Comparison of ENCODE assay signal across 8 mouse cellular contexts in genomic region chr10:42842358-42842757, GRCm38 (mm10). TPM values are rescaled to one million over a fixed set of nuclear protein-coding genes. Genes with fewer than 3 reads are reported as not detected.
DNase-seq lines count a peak whose midpoint lies in the region; ATAC-seq and TF ChIP-seq lines count a peak whose summit lies in the region.

No protein-coding gene starts in this region.

- no peak for TF ChIP-seq EP300 in MEL (IDR thresholded peaks at IDR 0.05; ENCODE audit: low read depth in 1 of 2, low read length in 2 of 2)

- no peaks in the 10 kb centered on the region for H3K4me1 ChIP-seq in MEL (ENCODE audit: control insufficient read depth in 1 of 2, insufficient read depth in 2 of 2, low read length in 2 of 2)
- no peaks in the 10 kb centered on the region for H3K4me1 ChIP-seq in forebrain, embryonic 14.5 days (ENCODE audit: control insufficient read depth, insufficient read depth, low read length)

- WGBS in forebrain, embryonic 14.5 days = 13% methylated on average over 9 of the region's 9 CpGs

- peak; percentile 65 for DNase-seq in MEL (ENCODE audit: low read depth, low spot score)
- peak; percentile 25 for DNase-seq in cerebellum, adult 11 months
- peak; percentile 79 for DNase-seq in forebrain, embryonic 14.5 days (ENCODE audit: low spot score)
- peak; percentile 81 to 90 for DNase-seq in heart, postnatal 14 days
- DNase-seq in kidney, postnatal 4 days = peak; percentile 89 to 90
- peak; percentile 76 for DNase-seq in lung, postnatal 25 days (ENCODE audit: low spot score)
- DNase-seq in retina, postnatal 7 days (ENCODE audit: low read depth, low spot score) = peak; percentile 61
- peak; percentile 77 to 80 for DNase-seq in thymus, postnatal 36 days

- H3K79me2 ChIP-seq in MEL (ENCODE audit: control insufficient read depth, insufficient read depth, low read length, poor library complexity) = no peaks in the 10 kb centered on the region

- peak; percentile 61 for TF ChIP-seq RAD21 in MEL (IDR thresholded peaks at IDR 0.05; ENCODE audit: low read depth, low read length)

- H3K9me3 ChIP-seq in MEL (replicated peaks; ENCODE audit: insufficient read depth, low read length) = no peaks in the 10 kb centered on the region
- no peaks in the 10 kb centered on the region; the same call in 1 of the 2 replicates for H3K9me3 ChIP-seq in forebrain, embryonic 14.5 days (replicated peaks; ENCODE audit: control insufficient read depth, low read length)

- H3K27me3 ChIP-seq in MEL (ENCODE audit: control insufficient read depth in 1 of 2, insufficient read depth in 2 of 2, low read length in 2 of 2) = no peaks in the 10 kb centered on the region
- H3K27me3 ChIP-seq in forebrain, embryonic 14.5 days (replicated peaks; ENCODE audit: control insufficient read depth, insufficient read depth, low read length) = no peaks in the 10 kb centered on the region

- H3K27ac ChIP-seq in MEL (ENCODE audit: control insufficient read depth, low read depth, low read length) = no peak overlapping the region
- H3K27ac ChIP-seq in forebrain, embryonic 14.5 days (ENCODE audit: low read depth, low read length) = no peak overlapping the region

- peak; percentile 80 to 97 (median 81); a peak in 5 of 6 replicates for TF ChIP-seq CTCF in MEL (IDR thresholded peaks at IDR 0.05 in 2 of 3, conservative IDR thresholded peaks at IDR 0.05 in 1 of 3; ENCODE audit: control insufficient read depth in 1 of 3, insufficient read depth in 1 of 3, low read depth in 2 of 3, low read length in 3 of 3, poor library complexity in 1 of 3, severe bottlenecking in 1 of 3)

- ATAC-seq in forebrain, embryonic 14.5 days = peak; percentile 69

- H3K4me3 ChIP-seq in MEL (ENCODE audit: control insufficient read depth in 1 of 2, insufficient read depth in 1 of 2, low read depth in 2 of 2, low read length in 2 of 2) = no peak overlapping the region
- no peak overlapping the region for H3K4me3 ChIP-seq in forebrain, embryonic 14.5 days (ENCODE audit: low read depth, low read length)

- no peak overlapping the region for H3K9ac ChIP-seq in MEL (ENCODE audit: control insufficient read depth, low read depth, low read length, poor library complexity, severe bottlenecking)
- H3K9ac ChIP-seq in forebrain, embryonic 14.5 days (ENCODE audit: low read length) = no peak overlapping the region

- no peak overlapping the region for H3K4me2 ChIP-seq in forebrain, embryonic 14.5 days (ENCODE audit: low read length)

- intact Hi-C loops in heart, postnatal 14 days (cut with DNase I) = loop anchor here (1.0 to 5.0 kb wide), 2 partner anchors 99 to 145 kb away; no protein-coding TSS in a partner anchor

- TF ChIP-seq POLR2A in MEL (IDR thresholded peaks at IDR 0.05; ENCODE audit: control insufficient read depth in 1 of 2, insufficient read depth in 1 of 2, low read depth in 1 of 2, low read length in 2 of 2, poor library complexity in 1 of 2) = no peak

- H3K36me3 ChIP-seq in MEL (ENCODE audit: control insufficient read depth in 1 of 2, insufficient read depth in 2 of 2, low read length in 2 of 2) = no peaks in the 10 kb centered on the region
- peaks cover 5% of the 10 kb centered on the region; the same call in 1 of the 2 replicates for H3K36me3 ChIP-seq in forebrain, embryonic 14.5 days (ENCODE audit: control insufficient read depth, insufficient read depth, low read length)

TF ChIP-seq in MEL, 35 proteins besides CTCF, POLR2A, EP300 and RAD21:
- TF ChIP-seq POLR2AphosphoS2 (IDR thresholded peaks at IDR 0.05; ENCODE audit: low read length) (no peak), SMC3 (IDR thresholded peaks at IDR 0.05; ENCODE audit: low read depth, low read length) (peak; percentile 80), MAX (IDR thresholded peaks at IDR 0.05; ENCODE audit: low read length) (no peak), ZC3H11A (IDR thresholded peaks at IDR 0.05; ENCODE audit: low read depth, low read length) (peak; percentile 40), MYB (IDR thresholded peaks at IDR 0.05; ENCODE audit: low read depth, low read length) (no peak), MAFK (IDR thresholded peaks at IDR 0.05; ENCODE audit: borderline replicate concordance, low read depth, low read length) (no peak)
TF ChIP-seq in MEL: peak in this region for 2.

RNA-seq across cellular contexts. Expression of gene Scml4, which starts 17.8 kb away (rescaled TPM):
- 0.08 TPM in 1 of 2 replicates, not detected in the other for total RNA-seq in MEL (2012; rRNA removed)
- under 1 TPM in 1 of 2 experiments, not detected in 1; 0.03 TPM for polyA plus RNA-seq in MEL (2012; ENCODE audit: insufficient read depth in 1 of 2, insufficient read length in 2 of 2, low read depth in 1 of 2, low replicate concordance in 2 of 2, missing spikeins in 1 of 2)
- 4.9 and 9.0 TPM in 2 replicates for polyA plus RNA-seq in forebrain, embryonic 14.5 days (2014; fragmentation: Nextera tagmentation; extraction: Ambion mirVana)
- 1 to 10 TPM; 1.7 to 2.6 TPM for total RNA-seq in heart, postnatal 14 days (2021)

Comparison
In these comparisons a context has a peak if more than half of its experiments do, and no peak if none do; other contexts are left out.
1. DNase-seq: peak in every context shown above with its lines; median percentile 90 in kidney, postnatal 4 days; 86 in heart, postnatal 14 days; 79 in forebrain, embryonic 14.5 days; 78 in thymus, postnatal 36 days; 76 in lung, postnatal 25 days; 65 in MEL; 61 in retina, postnatal 7 days; 25 in cerebellum, adult 11 months.